Mouse (Mus musculus): ENCODE results near the gene Cst13. TPM values are rescaled to one million over a fixed set of nuclear protein-coding genes. Genes with fewer than 3 reads are reported as not detected.
A peak's percentile ranks its signal among the peaks of the same experiment; 100 is the strongest.
"Not testable (repeated sequence)": the region's sequence is repeated elsewhere in the genome, so short reads cannot be mapped to it uniquely, and the experiment has no call there.

Gene Cst13
- not detected in 2 replicates for polyA plus RNA-seq (2016; fragmentation: Nextera tagmentation; extraction: Ambion mirVana)

DNA sequence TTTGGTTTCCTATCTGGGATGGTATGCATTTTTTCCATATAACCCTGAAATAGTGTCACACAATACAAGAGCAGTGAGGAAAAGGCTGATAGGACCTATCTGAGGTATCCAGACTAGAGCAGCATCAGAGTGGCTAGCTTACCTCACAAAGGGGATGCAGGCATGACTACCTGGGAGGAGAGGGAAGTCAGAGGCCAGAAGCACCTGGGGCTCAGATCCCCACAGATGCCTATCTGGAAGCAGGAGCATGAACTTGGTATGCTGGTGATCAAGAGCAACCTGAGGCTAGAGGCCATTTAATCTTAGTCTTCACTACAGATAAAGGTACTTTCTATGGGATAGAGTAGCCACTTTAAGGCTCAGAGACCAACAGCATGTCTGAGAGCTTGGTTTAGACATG lies at the start of gene Cst13:
TSS of gene Cst13 (plus strand) at position 173 of the 400 bp plus-strand sequence.
- DNase-seq (ENCODE audit: extremely low spot score, low spot score): no peak
- Histone ChIP-seq H3K4me3 (no peak within 1 kb of the TSS), H3K36me3 (replicated peaks) (no peaks in the 10 kb centered on the region), H3K27ac (no peak within 1 kb of the TSS), H3K27me3 (ENCODE audit: poor library complexity, severe bottlenecking) (no peaks in the 10 kb centered on the region), H3K4me1 (no peaks in the 10 kb centered on the region), H3K9me3 (no peaks in the 10 kb centered on the region)

DNA sequence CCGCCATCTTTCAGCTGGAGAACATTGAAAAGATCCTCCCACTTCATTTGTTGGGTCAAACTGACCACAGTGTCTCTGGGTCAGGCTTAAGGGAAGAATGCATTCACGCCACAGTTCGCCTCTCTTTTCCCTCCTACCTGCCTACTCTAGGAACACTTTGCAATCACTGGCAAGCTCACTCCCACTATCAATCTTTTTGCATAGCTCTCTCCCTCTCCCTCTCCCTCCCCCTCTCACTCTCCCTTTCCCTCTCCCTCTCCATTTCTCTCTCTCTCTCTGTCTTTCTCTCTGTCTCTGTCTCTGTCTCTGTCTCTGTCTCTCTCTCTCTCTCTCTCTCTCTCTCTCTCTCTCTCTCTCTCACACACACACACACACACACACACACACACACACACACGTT lies 48.5 kb upstream of the Cst13 start, which contains the start of gene Cst11:
TSS of gene Cst11 (minus strand) at position 101 of the 400 bp plus-strand sequence.
- H3K4me1 ChIP-seq; H3K36me3 ChIP-seq (replicated peaks); DNase-seq (ENCODE audit: extremely low spot score, low spot score); H3K9me3 ChIP-seq; H3K4me3 ChIP-seq; H3K27me3 ChIP-seq (ENCODE audit: poor library complexity, severe bottlenecking); H3K27ac ChIP-seq: not testable (repeated sequence)
- WGBS: 84% methylated on average over 4 of the region's 4 CpGs

DNA sequence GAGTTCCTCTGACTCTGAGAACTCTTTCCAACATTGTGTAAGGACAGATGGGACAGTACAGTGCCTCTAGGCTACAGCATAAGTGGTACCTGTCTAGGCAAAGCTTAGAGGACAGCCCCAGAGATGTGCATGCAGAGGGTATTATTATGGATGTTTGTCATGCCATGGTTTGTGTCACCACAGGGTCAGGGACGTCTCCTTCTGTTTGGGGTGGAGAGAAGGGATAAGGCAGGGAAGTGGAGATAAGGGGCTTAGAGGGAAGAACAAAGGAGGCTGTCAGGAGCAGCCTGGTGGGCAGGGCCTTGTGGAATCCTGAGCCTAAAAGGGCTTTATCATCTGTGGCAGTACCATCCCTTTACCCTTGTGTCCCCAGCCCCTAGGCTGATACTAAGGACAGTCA lies 38.2 kb upstream of the Cst13 start, which contains the start of gene 8030411F24Rik:
TSS of gene 8030411F24Rik (plus strand) at position 301 of the 400 bp plus-strand sequence.
- DNase-seq (ENCODE audit: extremely low spot score, low spot score): no peak
- H3K27me3 ChIP-seq (ENCODE audit: poor library complexity, severe bottlenecking): no peaks in the 10 kb centered on the region
- H3K27ac ChIP-seq: no peak within 1 kb of the TSS
- H3K4me1 ChIP-seq: no peaks in the 10 kb centered on the region
- no peaks in the 10 kb centered on the region for H3K9me3 ChIP-seq
- WGBS: 19% methylated on average over 1 of the region's 1 CpGs
- H3K4me3 ChIP-seq: no peak within 1 kb of the TSS
- H3K36me3 ChIP-seq (replicated peaks): no peaks in the 10 kb centered on the region

DNA sequence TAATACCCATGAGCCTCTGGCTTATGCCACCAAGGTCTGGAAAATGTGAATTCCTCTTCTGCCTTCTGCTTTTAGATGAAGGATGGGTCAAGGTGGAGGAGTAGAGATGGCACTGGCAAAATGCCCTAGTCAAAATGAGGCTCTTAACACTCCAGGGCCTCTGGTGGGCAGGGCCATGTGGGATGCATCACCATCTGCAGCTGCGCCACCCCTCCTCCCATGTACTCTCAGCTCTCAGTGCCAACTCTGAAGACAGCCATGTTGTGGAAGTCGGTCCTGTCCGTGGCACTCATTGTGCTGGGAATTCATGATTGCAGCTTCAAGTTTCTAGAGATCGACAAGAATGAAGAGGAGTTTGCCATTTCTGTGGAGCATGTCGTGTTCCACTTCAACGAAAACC lies 30.7 kb upstream of the Cst13 start, which contains the start of gene Cst12:
TSS of gene Cst12 (plus strand) at position 220 of the 400 bp plus-strand sequence.
- no peak for DNase-seq (ENCODE audit: extremely low spot score, low spot score)
- H3K27ac ChIP-seq: no peak within 1 kb of the TSS
- WGBS: 90% methylated on average over 6 of the region's 6 CpGs
- no peaks in the 10 kb centered on the region for H3K27me3 ChIP-seq (ENCODE audit: poor library complexity, severe bottlenecking)
- no peaks in the 10 kb centered on the region for H3K36me3 ChIP-seq (replicated peaks)
- no peak within 1 kb of the TSS for H3K4me3 ChIP-seq
- no peaks in the 10 kb centered on the region for H3K9me3 ChIP-seq
- no peaks in the 10 kb centered on the region for H3K4me1 ChIP-seq

DNA sequence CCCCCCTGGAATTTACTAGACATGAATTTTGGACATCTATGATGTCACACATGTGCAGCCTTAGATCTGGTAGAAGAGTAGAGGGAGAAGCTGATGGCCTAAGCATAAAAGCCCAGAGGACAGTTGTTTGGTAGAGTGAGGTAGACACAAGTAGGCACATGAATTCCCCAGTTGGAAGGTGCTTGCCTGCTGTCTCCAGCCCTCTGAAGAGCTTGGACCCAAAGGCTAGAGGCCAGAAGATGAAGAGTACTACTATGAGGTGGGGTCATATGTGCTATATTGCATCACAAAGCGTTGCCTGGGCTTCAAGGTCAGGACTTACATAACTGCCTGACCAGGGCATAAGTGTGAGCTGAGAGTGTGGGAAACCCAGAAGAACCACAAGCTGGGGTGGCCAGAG lies 21.4 kb upstream of the Cst13 start, which contains the start of gene Cst8:
TSS of gene Cst8 (plus strand) at position 301 of the 400 bp plus-strand sequence.
- no peaks in the 10 kb centered on the region for H3K4me1 ChIP-seq
- no peak for DNase-seq (ENCODE audit: extremely low spot score, low spot score)
- H3K4me3 ChIP-seq: no peak within 1 kb of the TSS
- no peaks in the 10 kb centered on the region for H3K27me3 ChIP-seq (ENCODE audit: poor library complexity, severe bottlenecking)
- no peaks in the 10 kb centered on the region for H3K36me3 ChIP-seq (replicated peaks)
- H3K9me3 ChIP-seq: no peaks in the 10 kb centered on the region
- WGBS: 92% methylated on average over 1 of the region's 1 CpGs
- H3K27ac ChIP-seq: no peak within 1 kb of the TSS

DNA sequence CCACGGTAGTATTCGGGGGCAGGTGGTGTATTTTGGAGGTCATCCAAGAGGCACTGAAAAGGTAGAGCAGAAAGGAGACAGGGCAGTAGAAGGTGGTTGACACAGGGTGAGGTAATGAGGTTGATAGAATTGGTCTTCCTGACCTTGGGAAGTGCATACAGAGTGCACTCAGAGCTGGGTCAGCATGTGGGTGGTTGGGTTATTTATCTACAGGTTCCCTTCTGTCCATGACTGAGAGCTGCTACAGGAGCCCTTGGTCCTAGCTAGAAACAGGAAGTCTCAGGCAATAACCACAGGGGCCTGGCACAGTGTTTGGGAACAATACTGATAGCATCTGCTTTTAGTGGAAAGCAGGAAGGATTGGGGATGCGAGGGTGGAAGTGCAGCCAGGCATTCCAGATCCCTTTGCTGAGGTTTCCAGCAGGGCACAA lies 18.4 kb upstream of the Cst13 start:
- Histone ChIP-seq H3K36me3 (replicated peaks) (no peaks in the 10 kb centered on the region), H3K4me1 (no peaks in the 10 kb centered on the region), H3K4me3 (no peak overlapping the region), H3K9me3 (no peaks in the 10 kb centered on the region), H3K27ac (no peak overlapping the region), H3K27me3 (ENCODE audit: poor library complexity, severe bottlenecking) (no peaks in the 10 kb centered on the region)
- no peak for DNase-seq (ENCODE audit: extremely low spot score, low spot score)
- WGBS: 81% methylated on average over 3 of the region's 3 CpGs

DNA sequence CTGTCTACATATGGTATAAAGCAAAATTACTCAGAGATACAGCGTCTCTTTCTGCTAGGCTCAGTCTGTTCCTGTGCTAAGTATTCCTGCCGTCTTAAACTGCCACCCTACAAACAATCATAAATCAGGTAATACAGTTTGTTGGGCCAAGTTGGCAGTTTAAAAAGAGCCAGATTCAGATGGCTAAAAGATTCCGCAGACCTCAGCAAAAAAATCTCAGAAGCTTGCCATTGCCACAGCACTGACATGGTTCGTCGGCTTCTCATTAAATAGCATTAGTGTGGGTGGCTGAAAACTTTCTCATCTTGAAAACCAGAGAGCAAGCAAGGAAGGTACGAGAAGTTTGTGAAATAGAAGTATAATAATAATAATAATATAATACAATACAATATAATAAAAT lies 13.2 kb upstream of the Cst13 start:
- Histone ChIP-seq H3K27ac (no peak overlapping the region), H3K36me3 (replicated peaks) (no peaks in the 10 kb centered on the region), H3K9me3 (no peaks in the 10 kb centered on the region), H3K27me3 (ENCODE audit: poor library complexity, severe bottlenecking) (no peaks in the 10 kb centered on the region), H3K4me3 (no peak overlapping the region), H3K4me1 (no peaks in the 10 kb centered on the region)
- DNase-seq (ENCODE audit: extremely low spot score, low spot score): no peak
- 86% methylated on average over 6 of the region's 6 CpGs for WGBS

DNA sequence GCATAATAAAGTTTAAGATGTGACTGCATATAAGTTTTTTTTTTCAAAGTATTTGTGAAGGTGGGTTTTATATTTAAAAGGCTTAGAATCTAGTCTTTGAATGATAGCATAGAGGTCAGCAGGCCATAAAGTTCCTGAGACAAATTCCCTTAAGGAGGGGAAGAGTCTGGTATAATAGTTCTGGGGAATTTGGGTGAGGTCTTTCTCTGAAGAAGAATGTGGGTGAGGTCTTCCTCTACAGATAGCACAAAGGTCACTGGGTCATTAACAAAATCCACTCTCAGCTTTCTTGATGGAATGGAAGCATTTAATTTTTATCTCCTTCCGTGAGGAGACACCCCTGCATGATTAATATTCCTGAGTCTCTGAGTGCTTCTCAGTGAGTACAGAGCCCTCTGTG lies 6.1 kb downstream of the Cst13 start:
- 82% methylated on average over 1 of the region's 1 CpGs for WGBS
- Histone ChIP-seq H3K36me3 (replicated peaks) (no peaks in the 10 kb centered on the region), H3K9me3 (no peaks in the 10 kb centered on the region), H3K27me3 (ENCODE audit: poor library complexity, severe bottlenecking) (no peaks in the 10 kb centered on the region), H3K27ac (no peak overlapping the region), H3K4me1 (no peaks in the 10 kb centered on the region), H3K4me3 (no peak overlapping the region)
- no peak for DNase-seq (ENCODE audit: extremely low spot score, low spot score)

DNA sequence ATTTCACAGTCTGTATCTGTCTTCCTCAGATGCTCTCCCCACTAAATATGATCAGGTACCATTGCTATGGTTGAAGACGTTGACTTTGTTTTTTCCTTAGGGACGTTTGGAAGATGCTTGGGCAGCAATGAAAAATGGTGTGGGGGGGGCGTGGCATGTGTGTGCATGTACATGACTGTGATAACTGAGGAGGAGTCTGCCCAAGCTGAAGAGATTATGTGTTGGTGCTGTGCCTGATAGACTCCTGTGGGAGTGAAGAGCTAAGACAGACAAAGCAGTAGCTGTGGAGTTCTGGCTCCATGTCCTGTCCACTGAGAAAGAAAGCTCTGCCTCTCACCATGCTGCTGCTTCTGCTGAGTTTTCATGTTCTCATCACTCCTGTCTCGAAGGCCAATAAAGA lies 15.0 kb downstream of the Cst13 start, which contains the start of gene Cst9:
TSS of gene Cst9 (plus strand) at position 236 of the 400 bp plus-strand sequence.
- no peaks in the 10 kb centered on the region for H3K9me3 ChIP-seq
- no peaks in the 10 kb centered on the region for H3K36me3 ChIP-seq (replicated peaks)
- 83% methylated on average over 4 of the region's 4 CpGs for WGBS
- H3K27me3 ChIP-seq (ENCODE audit: poor library complexity, severe bottlenecking): no peaks in the 10 kb centered on the region
- H3K4me3 ChIP-seq: no peak within 1 kb of the TSS
- DNase-seq (ENCODE audit: extremely low spot score, low spot score): no peak
- no peaks in the 10 kb centered on the region for H3K4me1 ChIP-seq
- H3K27ac ChIP-seq: no peak within 1 kb of the TSS

DNA sequence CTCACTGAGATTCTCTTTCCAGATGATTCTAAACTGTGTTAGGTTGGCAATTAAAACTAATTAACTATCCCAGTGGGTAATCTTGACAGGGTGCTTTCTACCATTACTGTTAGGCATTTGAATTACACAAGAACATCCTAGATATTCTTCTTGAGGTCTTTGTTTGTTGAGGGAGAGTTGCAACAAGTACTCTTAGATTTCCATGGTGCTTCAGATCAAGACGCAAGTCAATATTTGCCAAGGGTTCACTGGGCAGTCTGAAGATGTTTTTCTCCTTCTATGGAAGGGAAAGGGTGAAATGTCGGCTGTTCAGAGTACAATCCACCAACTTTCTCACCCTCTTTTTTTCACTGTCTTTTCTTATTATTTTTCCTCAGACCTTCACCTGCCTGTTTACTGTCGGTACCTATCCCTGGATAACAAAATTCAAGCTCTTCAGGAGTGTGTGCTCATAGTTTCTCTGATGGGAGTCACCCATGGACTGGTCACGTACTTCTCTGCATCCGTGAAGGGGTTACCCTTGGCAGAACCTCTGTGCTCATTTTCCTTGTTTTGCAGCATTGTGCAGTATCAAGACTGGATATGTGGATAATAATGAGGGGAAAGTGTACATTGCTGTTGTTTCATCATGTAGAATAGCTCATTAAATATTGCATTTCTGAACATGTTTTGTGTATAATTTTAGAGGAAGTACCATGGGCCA lies 18.3 kb downstream of the Cst13 start:
- Histone ChIP-seq H3K27me3 (ENCODE audit: poor library complexity, severe bottlenecking) (no peaks in the 10 kb centered on the region), H3K4me3 (no peak overlapping the region), H3K27ac (no peak overlapping the region), H3K36me3 (replicated peaks) (no peaks in the 10 kb centered on the region), H3K9me3 (no peaks in the 10 kb centered on the region), H3K4me1 (no peaks in the 10 kb centered on the region)
- no peak for DNase-seq (ENCODE audit: extremely low spot score, low spot score)
- WGBS: 88% methylated on average over 5 of the region's 5 CpGs

DNA sequence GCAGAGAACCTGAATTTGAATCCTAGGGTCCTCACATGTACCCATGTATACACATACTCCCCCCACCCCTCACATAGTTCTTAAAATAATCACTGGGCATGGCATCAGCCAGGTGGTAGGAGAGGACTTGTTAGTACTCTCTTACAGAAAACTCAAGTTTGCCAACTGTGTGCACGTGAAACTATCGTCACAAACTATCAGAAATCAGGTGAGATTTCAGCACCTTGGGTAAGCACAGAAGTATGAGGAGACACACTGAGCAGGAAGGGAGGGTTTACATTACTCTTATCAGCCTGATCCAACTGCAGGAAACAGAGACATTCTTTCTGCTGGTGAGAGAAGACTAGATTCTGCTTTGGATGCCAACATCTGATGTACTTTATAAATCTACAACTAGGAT lies 19.3 kb downstream of the Cst13 start:
- WGBS: 85% methylated on average over 2 of the region's 2 CpGs
- Histone ChIP-seq H3K4me1 (no peaks in the 10 kb centered on the region), H3K4me3 (no peak overlapping the region), H3K36me3 (replicated peaks) (no peaks in the 10 kb centered on the region), H3K9me3 (no peaks in the 10 kb centered on the region), H3K27me3 (ENCODE audit: poor library complexity, severe bottlenecking) (no peaks in the 10 kb centered on the region), H3K27ac (no peak overlapping the region)
- DNase-seq (ENCODE audit: extremely low spot score, low spot score): no peak

DNA sequence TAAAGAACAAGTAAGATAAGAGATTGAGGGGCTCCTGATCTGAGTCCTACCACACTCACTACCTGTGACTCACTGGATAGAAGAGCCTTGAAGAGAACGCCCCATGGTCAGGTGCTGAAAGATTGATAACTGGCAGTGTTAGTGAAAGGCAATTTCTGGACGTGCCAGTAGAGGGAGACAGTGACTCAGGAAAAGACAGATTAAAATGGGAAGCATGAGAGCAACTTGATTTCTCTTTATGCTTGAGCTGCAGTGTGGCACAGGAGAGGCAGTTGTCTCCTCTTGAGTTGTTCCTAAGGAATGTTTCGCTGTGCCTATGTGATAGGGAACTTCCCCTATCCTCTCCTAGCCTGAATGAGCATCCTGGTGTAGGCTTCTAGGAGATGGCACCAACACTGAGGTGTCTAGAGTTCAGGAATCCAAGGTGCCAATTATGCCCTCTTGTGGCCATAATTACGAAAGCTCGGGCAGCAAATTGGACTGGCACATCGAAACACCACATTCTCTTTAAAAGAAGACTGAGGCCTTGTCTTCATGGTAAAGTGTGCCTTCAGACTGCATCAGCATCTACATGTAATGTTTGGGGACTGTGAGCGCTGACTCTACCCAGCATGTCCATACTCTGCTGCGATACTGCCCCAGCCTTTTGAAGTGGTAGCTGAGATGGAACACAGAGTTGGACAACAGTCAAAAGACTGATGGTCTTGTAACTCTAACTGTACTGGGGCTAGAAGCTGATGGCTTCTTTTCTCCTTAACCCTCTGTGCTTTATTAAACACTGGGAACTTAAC lies 31.4 kb downstream of the Cst13 start:
- no peaks in the 10 kb centered on the region for H3K36me3 ChIP-seq (replicated peaks)
- 48% methylated on average over 8 of the region's 8 CpGs for WGBS
- no peaks in the 10 kb centered on the region for H3K4me1 ChIP-seq

More for the DNA sequence above, 31.4 kb downstream of the Cst13 start:
- H3K4me3 ChIP-seq: no peak overlapping the region
- H3K27me3 ChIP-seq (ENCODE audit: poor library complexity, severe bottlenecking): no peaks in the 10 kb centered on the region
- peak; percentile 64 for DNase-seq (ENCODE audit: extremely low spot score, low spot score)
- H3K9me3 ChIP-seq: no peaks in the 10 kb centered on the region; the same call in 1 of the 2 replicates
- no peak overlapping the region for H3K27ac ChIP-seq

Data from forebrain, embryonic 10.5 days (tissue).